Mouse (Mus musculus) mouse trophoblast stem cell (cell line): Measurements from ENCODE around the gene Pi4ka.

Experiments
- in situ Hi-C, 2 experiments: fragments of 300-500 bp; cut with MseI, MboI; formaldehyde crosslinking; loops; 2 replicates in 1 of 2; 3 replicates in 1 of 2; pipeline ENCODE4 v1.15.1; 2025

Gene Pi4ka

DNA sequence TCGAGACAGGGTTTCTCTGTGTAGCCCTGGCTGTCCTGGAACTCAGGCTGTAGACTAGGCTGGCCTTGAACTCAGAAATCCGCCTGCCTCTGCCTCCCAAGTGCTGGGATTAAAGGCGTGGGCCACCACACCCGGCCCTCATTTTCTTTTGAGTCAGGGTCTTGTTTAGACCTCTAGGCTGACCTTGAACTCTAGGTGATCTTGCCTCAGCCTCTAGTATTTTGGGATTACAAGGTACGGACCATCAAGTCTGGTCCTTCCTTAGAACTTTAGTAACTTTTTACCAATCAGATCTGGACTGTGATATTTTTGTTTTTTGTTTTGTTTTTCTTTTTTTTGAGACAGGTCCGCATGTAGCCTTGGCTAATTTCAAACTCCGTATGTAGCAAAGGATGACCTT is 130.4 kb downstream of the Pi4ka start, which contains the start of gene Tmem191c:
Gene Tmem191c, plus strand, starts transcription at position 357 of the 400 bp plus-strand sequence.
- in situ Hi-C loops: no loop called here

DNA sequence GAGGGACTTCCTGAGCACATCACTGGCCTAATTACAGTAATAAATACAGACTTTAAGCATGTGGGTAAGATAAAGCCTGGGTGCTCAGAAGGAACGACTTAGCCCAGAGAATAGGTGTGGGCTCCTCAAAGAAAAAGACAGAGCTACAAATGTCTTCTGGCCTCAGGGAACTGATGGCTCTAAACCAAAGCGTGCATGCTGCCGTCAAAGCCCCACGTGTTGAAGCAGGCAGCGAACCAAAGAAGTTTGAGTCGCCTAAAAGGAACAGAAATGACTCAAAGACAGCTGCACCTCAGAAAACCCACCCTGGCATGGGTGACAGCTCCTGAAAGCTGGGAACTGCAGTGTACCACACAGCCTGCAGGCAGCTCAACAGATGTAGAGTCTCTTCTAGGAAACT is 134.3 kb downstream of the Pi4ka start:
- in situ Hi-C loops: loop anchor here in 1 of 2 experiments (5.0 kb wide), 1 partner anchor 65 kb away; the partner anchor contains the start of gene Rimbp3

- in situ Hi-C loops: loop anchor here in 1 of 2 experiments (5.0 kb wide), 1 partner anchor 64 kb away; the partner anchor contains the start of gene Rimbp3
Observed at GRCm38 (mm10) chr16:17271124-17271523, 135.0 kb downstream of the Pi4ka start.

GRCm38 (mm10) chr16:17269872-17270271 is 136.2 kb downstream of the Pi4ka start:
- in situ Hi-C loops: loop anchor here (5.0 kb wide), 1 partner anchor 63 kb away; the partner anchor contains the start of gene Rimbp3 (in 2 of the 2)

DNA sequence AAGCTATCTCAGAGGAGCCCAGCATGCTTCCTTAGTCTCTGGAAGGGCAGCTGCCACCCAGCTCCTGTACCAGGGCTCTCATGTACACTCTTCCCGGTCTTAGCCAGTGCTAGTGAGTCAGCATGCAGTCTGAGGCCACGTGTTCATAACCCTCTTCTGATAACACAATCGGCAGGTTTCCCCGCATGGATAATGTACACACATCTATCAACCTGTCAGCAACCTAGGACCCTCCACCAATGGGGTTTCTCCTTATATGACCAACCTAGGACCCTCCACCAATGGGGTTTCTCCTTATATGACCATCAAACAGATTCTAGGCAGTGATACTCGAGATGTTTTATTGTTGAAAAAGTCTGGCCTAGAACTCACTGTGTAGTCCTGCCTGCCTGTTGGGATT is 138.2 kb downstream of the Pi4ka start:
- in situ Hi-C loops: loop anchor here in 1 of 2 experiments (5.0 kb wide), 1 partner anchor 61 kb away; the partner anchor contains the start of gene Rimbp3

DNA sequence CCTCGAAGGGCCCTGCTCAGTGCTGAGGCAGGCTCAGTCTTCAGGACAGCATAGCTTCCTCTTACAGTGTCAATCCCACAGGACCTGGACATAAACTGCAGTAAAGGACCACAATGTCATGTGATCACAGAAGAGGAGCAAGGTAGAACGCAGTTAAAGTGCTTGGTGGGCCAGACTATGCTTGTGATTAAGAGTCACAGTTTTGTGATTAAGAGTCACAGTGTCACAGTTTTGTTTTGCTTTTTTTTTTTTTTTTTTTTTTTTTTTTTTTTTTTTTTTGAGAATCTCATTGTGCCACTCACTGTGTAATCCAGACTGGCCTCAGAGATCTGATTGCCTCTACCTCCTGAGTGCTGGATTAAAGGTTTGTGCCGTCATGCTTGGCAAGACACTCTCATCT is 140.0 kb downstream of the Pi4ka start:
- in situ Hi-C loops: loop anchor here in 1 of 2 experiments (5.0 kb wide), 1 partner anchor 59 kb away; the partner anchor contains the start of gene Rimbp3

DNA sequence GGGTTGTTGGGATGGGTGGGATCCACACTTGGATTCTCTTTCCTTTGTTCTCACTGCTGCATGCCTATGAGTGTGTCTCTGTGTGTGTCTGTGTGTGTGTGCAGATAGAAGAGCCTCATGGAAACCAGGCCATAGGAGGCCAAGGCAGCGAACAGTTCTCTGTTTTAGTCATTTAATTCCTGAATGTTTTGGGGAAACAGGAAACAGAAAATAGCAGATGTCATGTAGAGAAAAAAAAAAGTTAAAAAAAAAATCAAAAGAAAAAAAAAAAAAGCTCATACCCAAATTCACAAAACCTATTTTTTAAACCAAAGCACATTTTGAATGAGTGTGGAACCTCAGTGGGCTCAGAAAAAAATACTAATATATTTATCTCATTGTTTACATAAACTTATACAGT is 144.8 kb downstream of the Pi4ka start:
- in situ Hi-C loops: no loop called here

- in situ Hi-C loops: no loop called here
Observed at GRCm38 (mm10) chr16:17258917-17259316, 147.2 kb downstream of the Pi4ka start.

DNA sequence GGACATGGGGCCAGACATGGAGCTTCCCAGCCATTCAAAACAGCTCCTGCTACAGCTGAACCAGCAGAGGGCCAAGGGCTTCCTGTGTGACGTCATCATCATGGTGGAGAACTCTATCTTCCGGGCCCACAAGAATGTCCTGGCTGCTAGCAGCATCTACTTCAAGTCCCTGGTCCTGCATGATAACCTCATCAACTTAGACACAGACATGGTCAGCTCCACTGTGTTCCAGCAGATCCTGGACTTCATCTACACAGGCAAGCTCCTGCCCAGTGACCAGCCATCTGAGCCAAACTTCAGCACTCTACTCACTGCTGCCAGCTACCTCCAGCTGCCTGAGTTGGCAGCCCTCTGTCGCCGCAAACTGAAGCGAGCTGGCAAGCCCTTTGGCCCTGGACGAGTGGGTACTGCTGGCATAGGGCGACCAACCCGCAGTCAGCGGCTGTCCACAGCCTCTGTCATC is 148.7 kb downstream of the Pi4ka start:
- in situ Hi-C loops: no loop called here

- in situ Hi-C loops: no loop called here
Observed at GRCm38 (mm10) chr16:17255270-17255669, 150.8 kb downstream of the Pi4ka start.

DNA sequence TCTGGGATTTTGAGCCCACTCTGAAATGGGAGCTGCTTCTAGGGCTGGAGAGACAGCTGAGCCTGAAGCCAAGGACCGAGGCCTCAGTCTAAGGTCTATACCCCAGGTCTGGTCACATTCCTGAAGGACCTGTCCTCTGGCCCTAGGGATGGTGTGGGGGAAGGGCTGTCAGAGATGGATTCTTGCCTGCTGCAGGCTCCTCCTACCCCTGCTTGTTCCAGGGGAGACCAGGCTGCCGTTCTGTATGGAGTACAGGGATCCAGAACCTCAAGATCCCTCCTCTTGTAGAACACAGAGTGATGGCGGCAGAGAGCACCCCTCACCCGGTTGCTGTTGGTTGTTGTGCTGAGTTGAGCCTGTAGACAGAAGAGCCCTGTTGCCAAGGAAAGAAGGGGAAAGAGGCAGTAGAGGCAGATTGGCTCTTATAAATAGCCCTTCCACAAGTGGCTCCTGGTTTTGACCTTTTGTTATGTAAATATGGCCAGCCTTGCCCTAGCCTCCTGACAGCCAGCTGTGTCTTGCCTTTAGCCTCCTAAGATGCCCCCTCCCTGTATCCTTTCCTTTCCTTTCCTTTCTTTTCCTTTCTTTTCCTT is 152.0 kb downstream of the Pi4ka start:
- in situ Hi-C loops: no loop called here

- in situ Hi-C loops: no loop called here
Observed at GRCm38 (mm10) chr16:17252841-17253240, 153.3 kb downstream of the Pi4ka start.

GRCm38 (mm10) chr16:17252086-17252726 is 153.9 kb downstream of the Pi4ka start:
- in situ Hi-C loops: no loop called here

- in situ Hi-C loops: no loop called here
Observed at GRCm38 (mm10) chr16:17251539-17251938, 154.6 kb downstream of the Pi4ka start.

DNA sequence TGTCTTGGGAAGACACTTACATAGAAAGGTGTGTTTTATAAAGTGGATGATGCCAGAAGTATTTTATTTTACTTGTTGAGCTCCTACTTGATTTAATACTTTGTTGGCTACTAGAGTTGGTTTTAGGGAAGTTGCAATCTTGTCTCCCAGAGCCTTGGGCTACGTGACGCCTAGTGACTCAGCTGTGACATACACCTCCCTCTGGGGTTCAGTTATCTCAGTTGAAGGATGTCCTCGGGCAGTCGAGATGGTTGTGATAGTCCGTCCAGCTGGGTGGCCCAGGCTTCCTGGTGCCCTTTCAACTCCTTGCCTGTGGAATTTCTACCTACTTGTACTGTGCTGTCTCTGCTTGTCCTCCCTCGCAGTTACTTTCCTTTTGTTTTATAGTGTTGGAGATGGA is 157.0 kb downstream of the Pi4ka start:
- in situ Hi-C loops: no loop called here

GRCm38 (mm10) chr16:17247727-17248126 is 158.4 kb downstream of the Pi4ka start:
- in situ Hi-C loops: no loop called here

- in situ Hi-C loops: no loop called here
Observed at GRCm38 (mm10) chr16:17244996-17245395, 161.1 kb downstream of the Pi4ka start.

GRCm38 (mm10) chr16:17243731-17244130 is 162.4 kb downstream of the Pi4ka start:
- in situ Hi-C loops: no loop called here

GRCm38 (mm10) chr16:17239409-17239808 is 166.7 kb downstream of the Pi4ka start:
- in situ Hi-C loops: no loop called here

DNA sequence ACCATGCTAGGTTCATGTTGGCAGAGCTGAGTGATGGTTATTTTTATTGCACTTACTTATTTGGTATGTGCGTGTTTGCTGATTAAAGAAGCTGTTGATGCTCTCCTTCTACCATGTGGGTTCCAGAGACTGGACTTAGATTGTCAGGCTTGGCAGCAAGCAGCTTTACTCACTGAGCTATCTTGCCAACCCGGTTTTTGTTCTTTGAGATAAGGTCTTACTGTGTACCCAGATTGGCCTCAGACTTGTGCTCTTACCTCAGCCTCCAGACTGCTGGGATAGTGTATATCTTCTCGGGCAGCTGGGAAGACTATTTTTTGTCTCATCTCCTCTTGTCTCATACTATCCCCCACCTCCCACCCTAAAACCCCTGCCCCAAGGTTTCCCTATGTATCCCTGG is 168.5 kb downstream of the Pi4ka start:
- in situ Hi-C loops: no loop called here

GRCm38 (mm10) chr16:17234916-17235665 is 171.0 kb downstream of the Pi4ka start:
- in situ Hi-C loops: no loop called here

DNA sequence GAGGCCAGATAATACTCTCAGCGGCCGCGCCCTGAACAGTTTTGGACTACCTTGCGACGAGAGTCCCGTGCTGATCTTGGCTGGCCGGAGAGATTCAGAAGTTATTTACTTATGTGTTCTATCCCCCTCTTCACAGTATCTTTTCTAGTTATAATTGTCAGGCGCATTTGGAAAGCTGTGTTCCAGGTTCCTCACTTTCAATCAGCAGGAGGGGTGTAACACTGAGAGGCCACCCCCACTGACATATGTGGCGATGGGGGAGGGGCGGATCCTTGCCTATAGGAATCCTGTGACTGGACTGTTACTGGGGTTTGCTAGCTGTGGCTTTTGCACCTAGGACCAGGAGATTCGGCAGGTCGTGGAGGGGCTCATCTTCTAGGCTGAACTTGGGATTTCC is 171.6 kb downstream of the Pi4ka start:
- in situ Hi-C loops: no loop called here
